Mouse (Mus musculus) retina, embryonic 14.5 days (tissue): ENCODE data around the gene Nhlrc4.

Source experiments
- DNase-seq: peaks from one replicate; pipeline ENCODE4 v3.0.0-alpha.2; 2015; ENCODE audit warnings: low spot score

The Nhlrc4 gene

GRCm38 (mm10) chr17:25958771-25959494 is 14.2 kb upstream of the Nhlrc4 start:
- no peak for DNase-seq

DNA sequence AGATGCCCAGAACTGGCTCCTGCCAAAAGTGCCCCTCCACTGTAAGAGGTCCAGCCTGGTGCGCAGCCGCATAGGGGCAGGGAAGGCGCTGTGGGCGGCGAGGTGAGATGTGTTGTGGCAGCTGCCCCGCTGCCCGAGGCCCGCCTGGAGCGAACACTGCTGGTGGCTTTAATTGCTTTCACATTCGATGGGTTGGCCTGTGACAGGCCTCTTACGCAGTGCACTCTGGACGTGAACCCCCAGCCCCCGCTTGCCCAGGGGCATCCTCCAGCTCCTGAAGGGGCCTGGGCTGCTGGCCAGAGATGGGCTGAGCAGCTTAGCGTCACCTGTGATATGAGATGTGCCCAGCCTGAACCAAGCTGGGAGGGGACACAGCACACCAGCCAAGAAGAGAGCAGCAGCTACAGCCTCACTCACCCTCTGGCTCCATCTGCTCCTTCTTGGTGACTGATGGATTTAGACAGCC is 12.9 kb upstream of the Nhlrc4 start:
- peak; percentile 56 for DNase-seq

DNA sequence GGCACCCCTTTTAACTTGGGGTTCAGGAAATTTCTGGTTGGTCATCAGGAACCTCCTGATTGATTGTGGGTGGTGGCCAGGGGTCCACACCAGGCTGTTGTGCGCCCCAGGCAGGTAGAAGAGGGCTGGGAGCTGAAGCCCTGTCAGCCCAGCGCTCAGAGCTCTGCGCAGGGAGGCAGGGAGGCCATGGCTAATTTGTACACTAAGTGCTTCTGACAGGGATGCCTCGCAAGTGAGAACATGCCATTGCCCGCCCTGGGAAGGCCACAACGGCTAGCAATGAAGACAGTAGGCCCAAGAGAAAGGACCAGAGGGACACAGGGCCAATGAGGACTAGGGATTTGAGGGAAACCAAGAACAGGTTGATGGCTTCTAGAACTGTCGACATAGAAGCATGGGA is 11.9 kb upstream of the Nhlrc4 start:
- DNase-seq: peak; percentile 80

DNA sequence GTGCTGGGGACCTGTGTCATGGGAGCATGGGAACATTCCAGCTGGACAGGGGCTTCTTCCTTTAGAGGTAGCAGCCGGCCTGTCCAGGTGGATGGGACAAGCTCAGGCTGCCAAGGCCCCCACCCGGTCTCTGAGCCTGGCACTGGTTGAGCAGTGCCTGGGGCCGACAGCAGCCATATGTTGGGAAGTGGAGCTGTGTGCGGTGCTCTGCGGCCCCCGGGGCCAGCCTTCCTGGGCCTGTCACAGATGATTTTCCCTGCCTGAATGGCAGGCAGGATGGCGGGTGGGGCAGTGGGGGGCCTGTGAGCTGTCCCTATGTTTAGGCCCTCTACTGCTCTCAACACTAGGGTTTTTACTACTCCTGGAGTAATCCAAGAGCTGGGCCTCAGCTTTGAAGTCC is 11.4 kb upstream of the Nhlrc4 start:
- DNase-seq: no peak

DNA sequence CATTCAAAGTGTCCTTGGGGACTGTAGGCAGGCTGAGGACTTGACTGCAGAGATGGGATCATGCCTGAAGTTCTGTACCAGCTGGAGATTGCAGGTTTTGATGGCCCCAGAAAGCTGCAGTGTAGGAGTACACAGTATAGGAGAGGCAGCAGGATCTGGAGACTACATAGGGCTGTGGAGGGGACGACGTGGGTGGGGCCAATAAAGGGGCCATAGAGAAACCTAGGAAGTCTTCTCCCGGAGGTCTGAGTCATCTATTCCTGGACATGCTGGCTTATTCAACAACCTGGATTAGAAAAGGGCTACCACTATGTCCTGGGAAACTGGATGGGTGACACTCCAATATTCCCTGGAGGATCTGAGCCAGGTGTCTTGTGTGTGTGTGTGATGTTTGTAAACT is 11.0 kb upstream of the Nhlrc4 start:
- no peak for DNase-seq

DNA sequence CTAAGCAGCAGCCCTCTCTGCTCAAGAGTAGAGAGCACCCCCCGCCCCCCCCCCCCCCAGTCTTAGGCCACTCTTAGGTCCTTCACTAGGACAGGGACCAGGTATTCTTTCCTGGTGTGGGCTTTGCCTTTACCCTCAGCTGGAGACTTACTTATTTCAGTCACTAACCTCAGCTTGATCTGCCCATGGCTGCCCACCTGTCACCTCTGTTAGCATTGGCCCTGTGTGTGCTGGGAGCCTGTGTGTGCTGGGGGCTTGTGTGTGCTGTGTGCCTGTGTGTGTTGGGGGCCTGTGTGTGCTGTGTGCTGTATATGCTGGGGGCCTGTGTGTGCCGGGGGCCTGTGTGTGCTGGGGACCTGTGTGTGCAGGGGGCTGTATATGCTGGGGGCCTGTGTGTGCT is 9.9 kb upstream of the Nhlrc4 start:
- no peak for DNase-seq

DNA sequence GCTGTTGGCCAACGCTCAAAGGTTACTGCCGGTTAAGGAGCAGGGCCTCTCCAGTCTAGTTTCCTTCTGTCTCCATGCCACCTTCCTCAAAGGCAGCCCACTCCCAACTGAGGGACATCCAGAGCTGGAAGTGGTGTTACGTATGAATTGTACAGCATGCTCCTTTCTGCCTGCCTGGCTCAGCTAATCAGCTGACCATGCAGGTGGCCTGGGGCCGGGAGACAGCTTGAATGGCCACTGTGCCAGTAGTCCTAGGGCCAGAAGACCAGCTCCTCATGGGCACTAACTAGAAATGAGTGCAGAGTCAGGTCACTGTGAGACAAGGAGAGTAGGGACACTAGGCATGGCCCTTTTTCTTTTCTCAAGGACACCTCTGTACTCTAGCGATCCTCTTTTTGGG is 8.4 kb upstream of the Nhlrc4 start:
- DNase-seq: no peak

- no peak for DNase-seq
These were observed 7.3 kb upstream of the Nhlrc4 start, which contains the start of gene A930017K11Rik for GRCm38 (mm10) chr17:25951803-25952623. Gene A930017K11Rik, minus strand, starts transcription at chr17:25952565.

- DNase-seq: no peak
These were observed 6.6 kb upstream of the Nhlrc4 start for GRCm38 (mm10) chr17:25951225-25951802.

GRCm38 (mm10) chr17:25950706-25951105 is 5.9 kb upstream of the Nhlrc4 start:
- no peak for DNase-seq

DNA sequence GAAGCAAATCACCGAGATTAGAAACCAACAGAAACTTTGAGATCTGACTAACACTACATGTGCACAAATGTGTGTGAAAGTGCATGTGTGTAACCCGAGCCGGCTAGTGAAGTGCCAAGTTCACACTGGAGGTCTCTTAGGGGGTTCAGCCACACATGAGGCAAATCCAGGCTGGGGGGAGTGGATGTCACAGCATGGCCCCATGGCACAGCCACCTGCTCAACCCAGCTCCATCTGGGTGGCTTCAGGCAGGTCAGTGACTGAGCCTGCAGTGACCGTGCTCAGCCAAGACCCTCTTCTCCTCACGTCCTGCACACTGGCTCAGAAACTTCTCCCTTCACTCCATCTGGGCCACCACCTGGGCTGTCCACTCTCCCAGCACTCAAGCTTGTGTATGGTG is 5.2 kb upstream of the Nhlrc4 start:
- no peak for DNase-seq

DNA sequence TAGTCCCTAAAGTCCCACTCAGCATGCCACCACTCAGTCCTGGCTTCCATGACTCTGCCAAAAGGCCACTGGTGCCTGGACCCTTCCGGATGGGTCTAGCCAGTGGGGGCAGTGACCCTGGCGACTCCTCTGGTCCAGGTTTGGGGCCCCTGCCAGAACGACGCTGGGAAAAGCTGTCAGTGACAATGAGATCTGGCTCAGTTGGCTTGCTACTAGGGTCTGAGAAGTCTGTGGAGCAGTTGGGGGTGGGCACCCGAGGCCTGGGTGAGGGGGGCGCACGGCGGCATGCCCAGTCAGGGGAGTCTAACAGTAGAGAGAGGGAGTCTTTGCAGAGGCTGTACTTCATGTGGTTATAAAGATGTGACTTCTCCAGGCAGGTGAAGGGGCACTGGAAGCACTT is 3.3 kb upstream of the Nhlrc4 start:
- DNase-seq: no peak

GRCm38 (mm10) chr17:25947576-25947975 is 2.8 kb upstream of the Nhlrc4 start:
- no peak for DNase-seq

- no peak for DNase-seq
These were observed 2.1 kb upstream of the Nhlrc4 start for GRCm38 (mm10) chr17:25946891-25947290.

GRCm38 (mm10) chr17:25946349-25946748 is 1.6 kb upstream of the Nhlrc4 start:
- DNase-seq: no peak

DNA sequence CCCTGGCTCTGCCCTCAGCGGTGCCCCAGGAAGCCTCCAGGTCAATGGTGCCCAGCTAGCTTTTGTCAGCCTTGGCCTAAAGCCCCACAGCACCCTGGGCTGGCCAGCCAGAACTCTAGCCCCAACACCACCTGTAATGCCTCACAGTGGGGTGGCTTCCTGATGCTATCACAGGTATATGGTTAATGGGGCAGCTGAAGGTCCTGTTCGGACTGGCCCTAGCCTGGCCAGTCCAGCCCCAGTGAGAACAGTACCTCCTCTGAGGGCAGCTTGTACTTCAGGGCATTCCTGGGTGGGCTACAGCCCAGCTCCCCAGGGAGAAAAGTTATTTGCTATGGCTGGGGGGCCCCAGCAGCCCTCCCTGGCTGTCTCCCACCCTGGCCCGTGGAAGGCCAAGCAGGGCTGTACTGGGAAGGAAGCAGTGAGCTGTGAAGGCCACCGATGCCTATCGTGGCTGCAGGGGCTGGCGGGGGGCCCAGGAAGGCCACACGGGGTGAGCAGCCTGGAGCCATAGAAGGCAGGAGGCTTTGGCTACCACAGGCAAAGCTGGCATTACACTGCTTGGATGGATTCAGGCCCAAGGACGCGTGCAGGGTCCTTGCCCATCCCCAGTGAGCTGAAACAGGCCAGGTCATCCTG is 875 bp upstream of the Nhlrc4 start:
- no peak for DNase-seq

DNA sequence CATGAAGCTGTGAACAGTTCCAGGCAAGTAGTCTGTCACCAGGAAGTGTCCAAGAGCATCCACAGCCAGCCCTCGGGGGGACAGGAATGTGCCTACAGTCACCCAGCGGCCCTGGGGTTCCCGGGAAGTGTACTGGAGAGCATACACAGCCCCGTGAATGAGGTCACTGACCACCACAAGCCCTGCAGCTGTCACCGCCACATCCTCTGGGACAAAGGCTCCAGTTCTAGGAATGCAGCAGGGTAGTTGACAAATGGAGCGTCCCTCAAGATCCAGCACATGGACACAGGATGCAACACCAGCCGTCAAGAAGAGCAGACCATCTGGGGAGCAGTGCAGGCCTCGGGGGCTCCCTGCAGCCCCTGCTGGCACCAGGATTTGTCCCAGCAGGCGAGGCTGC is 992 bp downstream of the Nhlrc4 start:
- DNase-seq: no peak

- DNase-seq: no peak
These were observed 1.5 kb downstream of the Nhlrc4 start for GRCm38 (mm10) chr17:25943221-25943620.

DNA sequence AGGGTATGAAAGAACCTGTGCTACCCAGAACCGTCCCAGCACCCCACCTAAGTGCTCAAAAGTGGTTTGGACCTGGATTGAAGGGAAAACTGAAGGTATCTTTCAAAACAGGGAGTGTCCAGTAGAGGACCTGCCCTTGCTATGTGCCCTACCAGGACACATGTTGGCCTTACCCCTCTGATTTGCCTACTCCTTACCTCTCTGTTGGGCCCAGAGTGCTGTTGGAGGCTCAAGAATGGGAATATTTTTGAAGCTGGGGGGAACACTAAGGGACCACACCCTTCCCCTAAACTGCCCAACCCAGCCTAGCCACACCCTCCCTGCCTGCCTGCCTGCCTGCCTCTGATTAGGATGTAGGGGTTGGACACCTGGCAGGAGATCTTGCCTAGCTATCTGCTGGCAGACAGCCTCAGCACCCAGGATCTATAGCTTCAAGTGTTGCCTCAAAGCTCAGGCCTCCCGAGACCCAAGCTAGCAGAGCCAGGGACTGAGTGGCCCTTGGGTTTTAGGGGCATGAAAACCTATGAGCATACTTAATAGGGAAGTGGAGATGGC is 2.1 kb downstream of the Nhlrc4 start:
- no peak for DNase-seq

DNA sequence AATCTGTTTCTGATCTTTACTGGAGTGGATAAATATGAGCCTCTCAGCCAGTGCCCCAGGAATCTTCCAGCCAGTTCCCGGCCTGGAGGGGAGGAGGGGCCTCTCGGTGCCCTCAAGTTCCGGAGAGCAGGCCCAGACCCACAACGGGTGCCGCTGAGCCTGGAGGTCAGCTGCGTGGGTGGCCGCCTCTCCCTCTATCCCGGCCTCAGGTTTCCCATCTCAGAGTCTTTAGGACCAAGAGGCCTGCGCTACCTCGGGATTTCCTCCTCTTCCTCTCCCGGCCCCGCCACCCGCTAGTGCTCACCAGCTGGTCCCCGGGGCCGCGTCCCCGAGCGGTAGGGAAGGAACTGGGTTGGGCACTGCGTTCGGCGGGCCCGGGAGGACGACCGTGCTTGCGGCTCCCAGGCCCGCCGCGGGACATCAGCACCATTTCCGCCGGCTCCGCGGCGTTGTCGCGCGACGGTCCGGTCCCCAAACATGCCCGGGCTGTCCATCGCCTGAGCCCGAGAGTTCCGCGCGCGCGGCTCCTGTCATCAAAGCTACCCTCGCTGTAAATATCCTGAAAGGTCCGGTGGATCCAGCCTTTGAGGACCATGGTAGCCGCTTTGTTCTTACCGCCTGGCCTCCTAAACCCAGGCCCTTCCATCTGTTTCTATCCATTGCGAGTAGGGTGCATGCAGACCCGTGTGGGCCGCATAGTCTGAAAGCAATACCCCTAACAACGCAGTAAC is 3.1 kb downstream of the Nhlrc4 start:
- DNase-seq: peak; percentile 76

GRCm38 (mm10) chr17:25934526-25934925 is 10.2 kb downstream of the Nhlrc4 start:
- no peak for DNase-seq
